Mouse (Mus musculus): ENCODE data around the gene Gse1. TPM values are rescaled to one million over a fixed set of nuclear protein-coding genes. Genes with fewer than 3 reads are reported as not detected.

The Gse1 gene
- polyA plus RNA-seq, 1 experiment from 2014 or later: 9.6 TPM

DNA sequence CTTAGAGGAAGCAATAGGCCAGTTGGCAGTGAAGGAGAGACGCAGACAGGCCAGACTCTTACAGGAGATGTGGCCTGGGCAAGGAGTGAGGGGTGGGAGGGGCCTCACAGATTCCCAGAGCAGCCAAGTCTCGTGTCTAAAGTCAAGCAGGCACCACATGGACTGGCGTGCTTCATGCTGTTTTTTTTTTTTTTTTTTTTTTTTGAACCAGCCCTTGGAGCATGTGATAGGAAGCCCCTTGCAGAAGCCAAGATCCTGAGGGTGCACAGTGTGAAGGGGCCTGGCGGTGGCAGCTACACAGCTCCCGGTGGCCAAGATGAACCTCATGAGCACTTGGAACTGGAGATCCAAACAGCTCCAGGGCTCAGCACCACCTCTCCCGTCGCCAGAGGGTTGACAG is 19.8 kb downstream of the Gse1 start:
- ATAC-seq (ENCODE audit: borderline replicate concordance, extremely low read depth, low FRiP score, low TSS enrichment): 0 out of 2 replicates have a peak, but pooled peaks have one; percentile 9
- Histone ChIP-seq H3K9ac (no peak overlapping the region), H3K9me3 (no peaks in the 10 kb centered on the region), H3K4me1 (peaks cover 54% of the 10 kb centered on the region), H3K4me2 (no peak overlapping the region), H3K27ac (peak overlapping the region; percentile 56), H3K36me3 (peaks cover 9% of the 10 kb centered on the region; the same call in 1 of the 2 replicates), H3K27me3 (no peaks in the 10 kb centered on the region), H3K4me3 (no peak overlapping the region)
- 41% methylated on average over 7 of the region's 7 CpGs for WGBS

DNA sequence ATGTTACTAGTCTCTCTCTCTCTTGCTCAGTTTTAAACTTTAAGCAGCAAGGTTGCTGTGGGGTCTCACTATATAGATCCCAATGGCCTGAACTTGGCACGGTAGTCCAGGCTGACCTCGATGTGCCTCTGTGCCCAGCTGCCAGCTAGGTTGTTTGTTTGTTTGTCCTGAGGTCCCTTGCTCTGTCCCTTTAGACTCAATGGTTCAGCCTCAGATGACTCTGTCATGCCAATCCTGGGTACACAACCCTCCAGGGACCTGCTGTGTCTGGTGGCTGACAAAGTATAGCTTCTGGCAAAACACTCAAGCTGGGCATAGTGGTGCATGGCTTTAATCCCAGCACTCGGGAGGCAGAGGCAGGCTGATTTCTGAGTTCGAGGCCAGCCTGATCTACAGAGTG is 20.2 kb downstream of the Gse1 start:
- H3K27ac ChIP-seq: peak overlapping the region; percentile 56
- no peak for ATAC-seq (ENCODE audit: borderline replicate concordance, extremely low read depth, low FRiP score, low TSS enrichment)
- peaks cover 9% of the 10 kb centered on the region; the same call in 1 of the 2 replicates for H3K36me3 ChIP-seq
- no peaks in the 10 kb centered on the region for H3K27me3 ChIP-seq
- H3K4me2 ChIP-seq: no peak overlapping the region
- 89% methylated on average over 4 of the region's 4 CpGs for WGBS
- no peak overlapping the region for H3K4me3 ChIP-seq
- peaks cover 57% of the 10 kb centered on the region for H3K4me1 ChIP-seq
- H3K9me3 ChIP-seq: no peaks in the 10 kb centered on the region
- H3K9ac ChIP-seq: no peak overlapping the region

DNA sequence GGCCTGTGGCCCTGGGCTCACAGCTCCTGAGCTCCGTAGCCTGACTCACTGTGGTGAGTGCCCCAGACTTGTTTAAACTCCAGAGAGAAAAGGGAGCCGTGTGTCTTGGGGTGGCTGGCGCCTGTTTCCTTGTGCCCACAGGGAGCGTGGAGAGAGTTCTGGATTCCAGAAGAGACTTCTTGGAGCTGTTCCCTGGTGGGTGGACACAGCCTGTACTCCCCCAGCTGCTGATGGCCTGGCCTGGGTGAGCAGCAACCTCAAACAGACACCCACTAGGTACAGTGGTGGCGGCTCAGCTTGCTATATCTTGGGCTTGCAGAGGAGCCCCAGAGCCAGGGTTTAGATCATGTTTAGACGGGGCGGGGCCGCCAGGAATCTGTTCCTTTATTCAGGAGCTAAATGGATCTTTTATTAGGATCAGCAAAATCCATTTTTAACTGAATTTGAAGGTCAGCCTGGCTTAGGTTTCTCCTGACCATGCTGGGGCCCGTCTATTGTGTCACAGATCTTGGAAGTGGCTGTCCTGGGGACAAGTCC is 21.6 kb downstream of the Gse1 start:
- Histone ChIP-seq H3K4me1 (peaks cover 68% of the 10 kb centered on the region), H3K27me3 (no peaks in the 10 kb centered on the region), H3K4me3 (no peak overlapping the region), H3K27ac (peak overlapping the region; percentile 81), H3K9me3 (no peaks in the 10 kb centered on the region), H3K9ac (no peak overlapping the region), H3K36me3 (no peaks in the 10 kb centered on the region), H3K4me2 (no peak overlapping the region)
- no peak for ATAC-seq (ENCODE audit: borderline replicate concordance, extremely low read depth, low FRiP score, low TSS enrichment)
- 60% methylated on average over 9 of the region's 9 CpGs for WGBS

DNA sequence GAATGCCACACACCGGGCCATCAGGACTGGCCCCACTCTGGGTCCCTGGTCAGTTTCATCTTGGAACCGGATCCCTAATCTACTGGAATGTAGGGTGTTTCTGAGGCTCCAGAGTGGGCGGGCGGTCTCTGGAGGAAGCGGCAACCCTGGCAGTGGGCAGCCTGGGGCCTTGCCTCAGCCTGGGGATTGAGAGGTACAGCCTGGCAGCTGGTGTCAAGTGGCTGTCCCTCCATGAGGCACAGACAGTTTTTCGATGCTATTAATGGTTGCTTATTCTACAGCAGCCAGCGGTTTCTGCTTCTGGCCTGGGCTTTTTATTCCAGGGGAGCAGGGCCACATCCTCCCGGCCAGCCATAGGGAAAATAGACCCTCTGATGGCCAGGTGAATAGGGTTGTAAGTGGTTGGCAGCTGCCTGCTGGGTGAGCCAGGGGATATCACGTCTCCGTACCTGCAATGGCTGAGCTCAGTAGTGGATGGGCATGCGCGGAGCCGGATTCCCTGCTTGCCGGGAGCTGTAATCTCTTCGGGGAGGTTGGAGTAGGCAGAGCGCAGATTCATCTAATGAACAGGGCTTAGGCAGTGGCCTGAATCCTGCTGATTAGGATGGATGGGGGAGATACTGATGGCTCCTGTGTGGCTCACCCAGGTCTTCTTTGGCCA is 22.6 kb downstream of the Gse1 start:
- peak overlapping the region; percentile 81 for H3K27ac ChIP-seq
- H3K4me1 ChIP-seq: peaks cover 79% of the 10 kb centered on the region
- H3K27me3 ChIP-seq: no peaks in the 10 kb centered on the region
- no peak overlapping the region for H3K4me3 ChIP-seq
- no peak overlapping the region for H3K9ac ChIP-seq
- peak; percentile 13; the same call in 1 of the 2 replicates for ATAC-seq (ENCODE audit: borderline replicate concordance, extremely low read depth, low FRiP score, low TSS enrichment)
- H3K36me3 ChIP-seq: no peaks in the 10 kb centered on the region
- no peaks in the 10 kb centered on the region for H3K9me3 ChIP-seq
- 55% methylated on average over 16 of the region's 16 CpGs for WGBS
- H3K4me2 ChIP-seq: 0 out of 2 replicates have a peak overlapping the region, but pooled peaks have one; percentile 16

DNA sequence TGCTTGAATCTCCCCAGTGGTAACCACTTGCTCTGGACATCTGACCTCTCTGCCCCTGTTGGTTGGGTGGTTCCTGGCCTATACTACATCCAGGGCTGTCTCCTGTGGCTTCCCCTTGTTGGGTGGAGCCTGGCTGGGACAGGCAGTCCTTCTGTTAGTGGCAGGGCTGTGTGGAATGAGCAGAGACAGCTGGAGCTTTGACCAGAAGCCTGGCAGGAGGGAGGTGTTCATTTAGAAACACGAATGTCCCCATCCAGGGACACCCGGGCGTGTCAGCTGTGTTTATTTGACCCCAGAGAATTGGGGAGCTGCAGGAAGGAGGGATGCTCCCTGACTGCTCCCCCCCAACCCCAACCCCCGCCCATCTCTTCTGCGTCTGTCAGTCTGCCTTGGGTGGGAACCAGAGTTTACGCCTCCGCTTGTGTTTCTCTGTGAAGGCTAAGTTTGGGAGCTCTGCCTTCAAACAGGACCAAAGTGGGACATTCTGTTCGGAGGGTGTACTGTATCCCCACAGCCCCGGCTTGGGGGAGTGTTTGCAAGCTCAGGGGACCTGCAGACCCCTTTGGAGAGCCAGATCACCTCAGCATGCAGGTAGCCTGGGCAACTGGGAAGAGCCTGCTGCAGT is 23.3 kb downstream of the Gse1 start:
- no peaks in the 10 kb centered on the region for H3K9me3 ChIP-seq
- H3K4me2 ChIP-seq: peak overlapping the region; percentile 39
- no peaks in the 10 kb centered on the region for H3K36me3 ChIP-seq
- peak; percentile 82 for ATAC-seq (ENCODE audit: borderline replicate concordance, extremely low read depth, low FRiP score, low TSS enrichment)
- WGBS: 35% methylated on average over 9 of the region's 9 CpGs
- H3K27ac ChIP-seq: peak overlapping the region; percentile 81
- H3K4me1 ChIP-seq: peaks cover 85% of the 10 kb centered on the region
- no peak overlapping the region for H3K4me3 ChIP-seq
- H3K27me3 ChIP-seq: no peaks in the 10 kb centered on the region
- no peak overlapping the region; the same call in 1 of the 2 replicates for H3K9ac ChIP-seq

DNA sequence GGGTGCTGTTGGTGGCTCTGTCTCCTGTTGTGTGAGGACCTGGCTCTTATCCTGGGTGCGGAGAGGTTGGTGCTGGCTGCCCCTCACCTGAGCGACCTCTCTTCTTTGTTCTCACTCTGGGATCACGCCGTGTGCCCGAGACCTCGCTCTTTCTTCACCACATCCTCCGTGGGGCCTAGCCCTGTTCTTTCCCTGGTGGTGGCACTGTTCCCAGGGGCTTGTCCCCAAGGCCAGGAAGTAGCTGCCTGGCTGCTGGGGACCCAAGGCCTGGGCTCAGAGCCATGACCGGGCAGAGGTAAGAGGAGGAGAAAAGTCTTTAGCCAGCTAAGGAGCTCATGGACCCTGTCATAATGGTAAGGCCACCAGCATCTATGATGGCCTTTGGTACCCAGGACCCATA is 25.4 kb downstream of the Gse1 start:
- H3K27me3 ChIP-seq: no peaks in the 10 kb centered on the region
- no peak overlapping the region for H3K4me2 ChIP-seq
- ATAC-seq (ENCODE audit: borderline replicate concordance, extremely low read depth, low FRiP score, low TSS enrichment): no peak
- H3K36me3 ChIP-seq: no peaks in the 10 kb centered on the region
- no peak overlapping the region for H3K9ac ChIP-seq
- H3K4me1 ChIP-seq: peaks cover 81% of the 10 kb centered on the region
- H3K27ac ChIP-seq: no peak overlapping the region
- H3K4me3 ChIP-seq: no peak overlapping the region
- H3K9me3 ChIP-seq: no peaks in the 10 kb centered on the region
- WGBS: 64% methylated on average over 8 of the region's 8 CpGs

DNA sequence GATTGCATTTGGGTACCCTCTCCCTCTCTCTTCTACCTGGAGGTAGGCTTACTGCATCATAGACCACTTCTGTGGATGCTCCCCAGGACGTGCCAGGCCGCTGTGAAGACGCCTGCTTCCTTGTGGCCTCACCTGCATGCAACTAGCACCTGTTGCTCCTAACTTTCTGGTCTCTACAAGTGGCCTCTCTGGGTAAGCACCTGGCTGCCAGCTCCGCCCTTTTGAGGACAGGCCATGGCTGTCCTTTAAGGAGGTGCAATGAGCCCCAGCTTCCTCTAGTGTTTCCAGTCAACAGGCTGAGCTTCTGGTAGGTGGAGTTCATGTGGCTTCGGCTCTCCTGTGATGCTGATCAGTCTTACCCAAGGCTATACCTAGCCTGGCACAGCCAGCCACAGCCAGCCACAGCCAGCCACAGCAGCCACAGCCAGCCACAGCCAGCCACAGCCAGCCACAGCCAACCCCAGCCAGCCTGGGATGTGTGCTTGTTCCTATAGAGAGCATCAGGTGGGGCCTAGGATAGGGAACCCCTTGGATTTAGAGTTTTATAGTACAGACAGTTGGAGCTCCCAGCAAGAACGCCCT is 27.2 kb downstream of the Gse1 start:
- no peak overlapping the region for H3K9ac ChIP-seq
- peaks cover 76% of the 10 kb centered on the region for H3K4me1 ChIP-seq
- no peaks in the 10 kb centered on the region for H3K36me3 ChIP-seq
- no peak overlapping the region for H3K4me3 ChIP-seq
- no peaks in the 10 kb centered on the region for H3K9me3 ChIP-seq
- 69% methylated on average over 6 of the region's 6 CpGs for WGBS
- no peak for ATAC-seq (ENCODE audit: borderline replicate concordance, extremely low read depth, low FRiP score, low TSS enrichment)
- no peak overlapping the region for H3K4me2 ChIP-seq
- H3K27me3 ChIP-seq: no peaks in the 10 kb centered on the region
- H3K27ac ChIP-seq: no peak overlapping the region

DNA sequence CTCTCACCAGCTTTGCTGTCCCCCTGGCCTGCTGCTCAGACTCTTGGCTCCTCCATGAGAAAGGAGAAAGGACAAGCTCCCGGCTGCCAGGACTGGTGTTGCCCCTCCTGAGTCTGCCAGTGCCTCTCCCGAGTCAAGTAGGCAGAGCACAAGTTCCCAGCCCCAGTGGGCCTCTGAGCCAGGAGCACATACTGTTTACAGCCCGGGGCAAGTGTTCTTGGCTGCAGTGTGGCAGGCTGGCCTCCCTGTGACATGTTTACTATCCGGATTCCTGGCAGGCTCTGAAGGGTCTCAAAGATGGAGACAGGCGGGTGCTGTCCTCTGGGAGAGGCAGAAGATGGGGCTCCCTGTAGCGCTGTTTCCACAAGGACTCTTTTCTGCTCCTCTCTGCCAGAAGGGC is 28.7 kb downstream of the Gse1 start:
- 10% methylated on average over 6 of the region's 6 CpGs for WGBS
- H3K36me3 ChIP-seq: no peaks in the 10 kb centered on the region
- ATAC-seq (ENCODE audit: borderline replicate concordance, extremely low read depth, low FRiP score, low TSS enrichment): peak; percentile 21; the same call in 1 of the 2 replicates
- no peak overlapping the region for H3K4me3 ChIP-seq
- H3K4me2 ChIP-seq: no peak overlapping the region
- peaks cover 76% of the 10 kb centered on the region for H3K4me1 ChIP-seq
- no peaks in the 10 kb centered on the region for H3K9me3 ChIP-seq
- H3K9ac ChIP-seq: no peak overlapping the region
- H3K27me3 ChIP-seq: no peaks in the 10 kb centered on the region
- H3K27ac ChIP-seq: peak overlapping the region; percentile 77

DNA sequence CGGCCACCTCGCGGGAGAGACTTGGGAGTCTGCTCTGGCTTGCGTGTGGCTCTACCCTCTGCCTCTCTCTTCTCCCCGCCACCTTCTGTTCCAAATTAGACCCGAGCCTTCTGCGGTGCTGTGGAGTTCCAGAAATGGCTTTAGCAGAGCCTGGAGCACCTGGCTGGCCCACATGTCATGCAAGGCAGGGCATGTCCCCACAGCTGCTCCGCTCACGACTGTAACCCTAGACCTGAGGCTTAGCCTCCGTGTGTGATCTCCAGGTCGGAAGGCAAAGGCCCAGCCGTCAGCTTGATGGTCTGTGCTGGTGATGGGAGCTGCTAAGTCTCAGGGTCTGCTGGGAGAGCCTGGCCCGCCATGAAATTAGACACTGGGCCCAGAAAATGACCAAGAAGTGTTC is 30.9 kb downstream of the Gse1 start:
- H3K9me3 ChIP-seq: no peaks in the 10 kb centered on the region
- H3K4me2 ChIP-seq: no peak overlapping the region
- no peaks in the 10 kb centered on the region for H3K36me3 ChIP-seq
- no peak overlapping the region for H3K9ac ChIP-seq
- no peak for ATAC-seq (ENCODE audit: borderline replicate concordance, extremely low read depth, low FRiP score, low TSS enrichment)
- H3K4me1 ChIP-seq: peaks cover 77% of the 10 kb centered on the region
- H3K27me3 ChIP-seq: peaks cover 5% of the 10 kb centered on the region
- H3K4me3 ChIP-seq: no peak overlapping the region
- no peak overlapping the region for H3K27ac ChIP-seq
- 89% methylated on average over 13 of the region's 13 CpGs for WGBS

DNA sequence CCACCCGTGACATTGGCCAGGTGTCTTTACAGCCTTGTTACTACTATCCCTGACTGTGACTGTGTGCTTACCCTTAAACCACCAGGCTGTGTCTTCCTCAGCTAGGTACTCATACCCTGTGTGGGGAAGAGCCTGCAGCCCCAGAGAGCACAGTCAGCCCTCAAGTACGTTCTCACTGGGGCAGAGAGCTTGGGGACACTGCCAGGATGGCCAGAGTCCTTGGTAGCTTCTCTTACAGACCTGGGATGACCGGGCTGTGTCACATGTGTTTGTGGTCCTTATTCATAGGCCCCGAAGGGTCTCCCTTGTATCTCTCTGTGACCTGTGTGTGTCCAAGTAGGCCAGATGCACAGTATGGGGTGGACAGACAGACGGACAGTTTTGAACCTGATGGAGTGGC is 32.4 kb downstream of the Gse1 start:
- peaks cover 78% of the 10 kb centered on the region for H3K4me1 ChIP-seq
- no peak for ATAC-seq (ENCODE audit: borderline replicate concordance, extremely low read depth, low FRiP score, low TSS enrichment)
- H3K4me2 ChIP-seq: peak overlapping the region; percentile 17; the same call in 1 of the 2 replicates
- H3K36me3 ChIP-seq: no peaks in the 10 kb centered on the region
- H3K9ac ChIP-seq: no peak overlapping the region
- H3K4me3 ChIP-seq: no peak overlapping the region
- WGBS: 70% methylated on average over 5 of the region's 5 CpGs
- H3K9me3 ChIP-seq: no peaks in the 10 kb centered on the region
- H3K27me3 ChIP-seq: peaks cover 5% of the 10 kb centered on the region
- H3K27ac ChIP-seq: peak overlapping the region; percentile 13

DNA sequence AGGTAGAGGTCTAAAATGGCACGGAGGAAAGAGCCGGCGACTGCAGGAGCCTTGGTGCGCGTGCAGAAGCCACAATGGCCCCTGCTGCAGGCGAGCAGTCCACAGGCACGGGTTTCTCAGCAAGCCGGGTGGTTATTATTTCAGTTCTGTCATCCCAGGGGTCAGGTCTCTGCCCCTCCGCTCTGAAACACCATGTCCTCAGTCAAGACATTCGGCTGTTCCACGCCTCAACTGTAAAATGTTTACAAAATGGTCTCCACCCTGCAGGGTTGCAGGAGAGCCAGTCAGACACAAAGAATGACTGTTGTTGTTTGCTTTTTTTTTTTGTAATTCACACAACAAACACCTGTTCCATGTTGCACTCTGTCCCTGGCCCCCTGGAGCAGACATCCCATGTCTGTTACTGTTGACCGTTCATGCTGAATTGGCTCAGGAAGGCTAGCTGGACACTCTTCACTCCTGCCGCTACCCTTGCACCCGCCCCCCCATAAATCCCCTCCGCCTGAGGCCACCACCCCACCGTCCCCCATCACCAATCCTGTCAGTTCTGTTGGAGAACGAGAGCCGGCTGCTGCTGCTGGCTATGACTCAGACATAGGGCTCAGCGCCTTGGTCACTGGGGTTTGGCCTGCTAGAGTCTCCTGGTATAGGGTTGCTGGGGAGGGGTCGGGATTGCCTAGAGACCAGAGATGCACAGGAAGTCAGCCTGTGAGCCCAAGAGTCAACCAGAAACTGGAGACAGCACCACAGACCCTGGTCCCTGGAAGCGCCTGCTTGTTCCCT is 33.3 kb downstream of the Gse1 start:
- H3K9ac ChIP-seq: no peak overlapping the region
- H3K4me3 ChIP-seq: no peak overlapping the region
- peaks cover 78% of the 10 kb centered on the region for H3K4me1 ChIP-seq
- 22% methylated on average over 21 of the region's 21 CpGs for WGBS
- H3K4me2 ChIP-seq: peak overlapping the region; percentile 17; the same call in 1 of the 2 replicates
- peak overlapping the region; percentile 13 for H3K27ac ChIP-seq
- H3K27me3 ChIP-seq: peaks cover 5% of the 10 kb centered on the region
- peak; percentile 25; the same call in 1 of the 2 replicates for ATAC-seq (ENCODE audit: borderline replicate concordance, extremely low read depth, low FRiP score, low TSS enrichment)
- no peaks in the 10 kb centered on the region for H3K36me3 ChIP-seq
- no peaks in the 10 kb centered on the region for H3K9me3 ChIP-seq

Data from lung, embryonic 15.5 days (tissue).